Mouse (Mus musculus) ovary, postnatal 36 days (tissue): Measurements from ENCODE around the gene Sec23b.

Experiments used
- DNase-seq: peaks from one replicate; pipeline ENCODE4 v3.0.0; 2022; ENCODE audit warnings: low spot score, mixed read lengths

Gene Sec23b

DNA sequence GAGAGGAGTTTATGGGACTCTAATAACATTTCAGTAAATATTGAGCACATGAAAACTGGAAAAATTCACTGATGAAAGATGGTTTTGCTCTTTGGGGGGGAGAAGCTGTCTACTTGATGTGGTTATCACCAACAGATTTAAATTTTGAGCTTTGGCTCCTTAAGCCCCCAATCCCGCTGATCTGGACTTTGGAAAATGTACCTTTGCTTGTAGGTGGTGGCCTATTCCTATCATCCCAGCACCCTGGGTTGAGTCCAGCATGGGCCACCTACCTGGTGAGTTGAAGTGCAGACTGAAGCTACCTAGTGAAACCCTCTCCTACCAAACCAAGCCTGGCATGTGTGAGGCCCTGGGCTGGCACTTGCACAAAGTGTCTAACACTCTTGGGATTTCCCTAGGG lies 45.5 kb downstream of the Sec23b start:
- DNase-seq, result no peak

- DNase-seq, result no peak
Observed at GRCm38 (mm10) chr2:144613956-144614355, 57.9 kb downstream of the Sec23b start.

GRCm38 (mm10) chr2:144617074-144617874 lies 61.2 kb downstream of the Sec23b start:
- DNase-seq, result no peak

- DNase-seq, result no peak
Observed at GRCm38 (mm10) chr2:144621491-144621890, 65.5 kb downstream of the Sec23b start.

DNA sequence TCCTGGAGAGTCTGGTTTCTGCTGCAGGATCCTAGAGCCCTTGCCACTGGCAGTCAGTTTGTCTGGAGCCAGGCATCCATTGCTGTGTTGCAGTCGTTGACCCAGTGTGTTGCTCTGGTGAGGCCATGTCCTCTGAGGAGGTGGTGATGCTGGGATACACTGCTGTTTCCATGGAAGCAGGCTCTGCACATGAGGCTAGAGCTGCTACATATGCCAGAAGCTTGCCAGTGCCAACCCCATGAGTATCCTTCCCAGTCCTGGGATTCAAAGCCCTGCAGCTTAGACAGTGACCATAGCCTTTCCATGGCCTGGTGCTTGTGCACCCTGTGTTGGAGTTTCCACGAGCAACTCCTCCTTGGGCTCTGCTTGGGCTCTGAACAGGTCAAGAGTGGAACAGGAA lies 77.5 kb downstream of the Sec23b start:
- no peak for DNase-seq

DNA sequence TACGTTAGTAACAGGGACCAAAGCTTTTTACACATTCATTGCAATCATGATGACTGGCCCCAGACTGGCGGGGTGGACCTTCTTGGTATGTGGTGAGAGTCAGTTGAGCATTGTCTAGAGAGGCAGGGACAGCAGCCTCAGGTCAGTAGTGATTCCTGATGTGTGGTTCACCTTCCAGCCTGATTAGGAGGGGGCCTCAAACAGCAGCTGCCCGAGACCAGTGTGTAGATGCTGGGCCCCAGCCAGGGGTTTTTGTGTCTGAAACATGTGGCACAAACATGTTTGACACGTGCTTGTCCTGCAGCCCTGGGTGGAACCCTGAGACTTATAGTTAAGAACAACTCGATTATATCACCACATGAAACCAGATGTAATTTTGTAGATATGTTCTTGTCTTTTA lies 78.2 kb downstream of the Sec23b start:
- no peak for DNase-seq

GRCm38 (mm10) chr2:144634729-144635128 lies 78.7 kb downstream of the Sec23b start:
- no peak for DNase-seq

GRCm38 (mm10) chr2:144635644-144636320 lies 79.8 kb downstream of the Sec23b start:
- peak; percentile 43 for DNase-seq

DNA sequence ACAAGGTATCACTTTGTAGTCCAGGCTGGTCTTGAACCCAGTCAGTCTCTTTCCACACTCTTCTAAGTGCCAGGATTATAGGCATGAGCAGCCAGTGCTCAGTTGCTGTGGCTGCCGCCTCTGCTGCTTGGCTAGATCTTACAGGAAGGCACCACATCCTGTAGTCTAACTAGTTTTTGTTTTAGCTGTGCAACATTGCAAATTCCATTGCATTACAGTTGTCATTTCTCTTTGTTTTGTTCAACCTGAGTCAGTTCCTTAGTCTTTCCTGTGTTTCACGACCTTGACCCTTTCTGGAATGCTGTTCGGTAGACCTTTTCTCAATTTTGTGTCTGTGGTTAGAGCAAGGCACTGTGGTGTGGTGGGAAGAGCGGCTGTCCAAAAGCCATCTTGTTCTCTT lies 81.2 kb downstream of the Sec23b start:
- DNase-seq, result no peak

DNA sequence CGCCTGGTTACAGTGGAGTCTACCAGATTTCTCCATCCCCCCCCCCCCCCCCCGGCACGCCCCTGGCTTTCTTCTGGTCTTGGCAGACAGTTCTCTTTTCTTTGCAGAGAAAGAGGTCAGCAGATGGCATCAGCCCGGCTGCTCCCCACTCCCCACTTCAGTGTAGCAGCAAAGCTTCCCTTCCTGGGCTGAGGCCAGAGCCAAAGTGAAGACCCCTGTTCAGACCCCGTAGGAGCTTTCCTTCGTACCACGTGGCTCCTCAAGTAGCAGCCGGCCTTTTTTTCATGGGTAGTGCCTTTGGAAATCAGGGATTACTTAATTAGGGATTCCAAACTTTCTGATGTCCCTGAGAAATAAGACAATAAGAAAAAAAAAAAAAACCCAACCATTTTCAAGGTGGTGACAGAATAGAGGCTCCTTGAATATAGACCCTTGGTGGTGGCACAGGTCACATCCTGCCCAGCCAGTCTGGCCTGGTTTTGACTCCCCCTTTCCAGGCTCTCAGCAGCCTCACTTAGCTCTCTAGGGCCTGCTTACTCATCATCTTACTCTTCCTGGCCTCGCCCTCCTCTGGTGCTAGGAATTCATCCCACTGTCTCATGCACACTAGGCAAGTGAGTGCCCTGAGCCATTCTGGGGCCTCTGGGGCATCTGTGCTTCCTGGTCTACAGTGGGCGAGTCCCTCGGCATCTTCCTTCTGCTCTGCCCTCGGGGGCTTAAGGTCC lies 81.8 kb downstream of the Sec23b start:
- DNase-seq, result no peak

DNA sequence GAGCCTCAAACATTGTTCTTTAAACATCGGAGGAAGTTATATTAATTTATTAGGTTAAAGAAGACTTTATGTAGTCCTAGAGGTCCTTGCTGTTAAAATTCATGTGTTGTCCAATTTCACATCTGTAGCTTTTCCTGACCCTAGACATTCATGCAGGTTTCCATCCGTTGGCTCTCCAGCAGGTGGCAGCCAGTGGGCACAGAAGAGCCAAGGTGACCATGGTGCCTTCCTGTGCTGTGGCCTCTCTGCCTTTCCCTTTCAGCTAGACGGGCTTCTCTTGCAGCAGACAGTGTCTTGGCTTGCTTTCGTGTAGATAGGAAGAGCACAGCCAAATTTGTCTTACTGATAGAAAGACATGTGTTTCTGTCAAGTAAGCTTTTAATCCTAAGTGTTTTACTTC lies 82.7 kb downstream of the Sec23b start:
- peak; percentile 24 for DNase-seq

- DNase-seq, result no peak
Observed at GRCm38 (mm10) chr2:144640101-144640500, 84.1 kb downstream of the Sec23b start.
